Mouse (Mus musculus): ENCODE results near the gene Gm20696. TPM values are rescaled to one million over a fixed set of nuclear protein-coding genes. Genes with fewer than 3 reads are reported as not detected.

Gm20696 gene
- total RNA-seq, 1 experiment: 0.58 TPM

DNA sequence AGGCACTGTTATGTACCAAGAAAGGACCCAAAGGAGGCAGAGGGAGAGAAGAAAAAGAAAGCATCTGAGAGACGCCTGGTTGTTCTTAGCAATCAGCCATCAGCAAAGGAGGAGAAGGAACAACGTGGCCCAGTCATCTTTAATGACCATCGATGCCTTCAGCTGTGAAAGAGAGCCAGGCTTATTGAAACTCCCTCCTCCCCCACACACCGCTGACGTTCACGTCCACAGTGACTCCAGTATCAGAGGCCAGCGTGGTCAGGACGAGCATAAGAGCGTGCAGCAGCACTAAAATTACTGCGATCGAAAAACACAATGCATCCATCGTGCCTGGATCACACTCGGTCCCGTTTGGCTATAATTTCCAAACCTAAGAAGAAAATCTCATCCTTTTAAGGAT, 367.4 kb downstream of the Gm20696 start:
- no peaks in the 10 kb centered on the region for H3K4me1 ChIP-seq (ENCODE audit: control insufficient read depth in 2 of 2, insufficient read depth in 2 of 2, low read length in 2 of 2, poor library complexity in 1 of 2)
- H3K9ac ChIP-seq (ENCODE audit: insufficient read depth, low read depth, low read length, poor library complexity, severe bottlenecking): no peak overlapping the region
- no peak for DNase-seq (ENCODE audit: low read depth, low spot score)
- H3K4me3 ChIP-seq (ENCODE audit: insufficient read depth in 1 of 2, low read depth in 1 of 2, low read length in 2 of 2, poor library complexity in 1 of 2, severe bottlenecking in 1 of 2): no peak overlapping the region
- no peak overlapping the region for H3K27ac ChIP-seq (ENCODE audit: insufficient read depth, low read depth, low read length, poor library complexity, severe bottlenecking)
- TF ChIP-seq ZC3H11A (IDR thresholded peaks at IDR 0.05; ENCODE audit: borderline replicate concordance, low read depth, low read length) (no peak), MAFK (IDR thresholded peaks at IDR 0.05; ENCODE audit: insufficient read depth, low read depth, low read length) (no peak), ZNF384 (IDR thresholded peaks at IDR 0.05; ENCODE audit: low read depth, low read length) (no peak), HCFC1 (IDR thresholded peaks at IDR 0.05; ENCODE audit: borderline replicate concordance, insufficient read depth, low read length) (no peak), CHD2 (IDR thresholded peaks at IDR 0.05; ENCODE audit: low read depth, low read length) (no peak)
- in situ Hi-C loops (cut with MboI; ENCODE audit: low sequenced_read_pairs in 2 of 2, unreplicated experiment in 2 of 2): no loop called here
- no peaks in the 10 kb centered on the region for H3K36me3 ChIP-seq (ENCODE audit: control insufficient read depth, insufficient read depth, low read length, poor library complexity, severe bottlenecking)
- H3K9me3 ChIP-seq (ENCODE audit: control insufficient read depth, insufficient read depth, low read depth, low read length): no peaks in the 10 kb centered on the region

DNA sequence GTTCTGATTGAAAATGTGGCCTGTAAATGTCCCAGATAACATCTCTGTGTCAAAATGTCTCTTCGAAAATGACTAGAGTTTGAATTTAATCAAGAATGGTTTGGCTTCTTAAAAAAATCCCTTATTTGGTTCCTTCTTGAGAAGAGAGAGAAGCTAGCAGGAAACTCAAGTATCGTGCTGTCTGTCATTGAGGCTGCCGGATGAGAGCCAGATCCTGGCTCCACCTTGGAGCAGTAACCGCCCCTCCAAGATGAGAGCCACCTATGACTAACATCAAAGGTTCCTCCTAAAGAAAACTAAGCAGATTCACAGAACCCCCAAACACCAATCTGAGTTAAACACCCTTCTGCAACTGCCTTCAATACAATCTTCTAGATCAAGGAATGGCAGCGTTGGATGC, 369.1 kb downstream of the Gm20696 start:
- no peak for TF ChIP-seq ZC3H11A (IDR thresholded peaks at IDR 0.05; ENCODE audit: borderline replicate concordance, low read depth, low read length)
- TF ChIP-seq CHD2 (IDR thresholded peaks at IDR 0.05; ENCODE audit: low read depth, low read length): no peak
- TF ChIP-seq MAFK (IDR thresholded peaks at IDR 0.05; ENCODE audit: insufficient read depth, low read depth, low read length): no peak
- no peak for TF ChIP-seq ZNF384 (IDR thresholded peaks at IDR 0.05; ENCODE audit: low read depth, low read length)
- no peak for TF ChIP-seq HCFC1 (IDR thresholded peaks at IDR 0.05; ENCODE audit: borderline replicate concordance, insufficient read depth, low read length)
- in situ Hi-C loops (cut with MboI; ENCODE audit: low sequenced_read_pairs in 2 of 2, unreplicated experiment in 2 of 2): no loop called here
- DNase-seq (ENCODE audit: low read depth, low spot score): no peak

DNA sequence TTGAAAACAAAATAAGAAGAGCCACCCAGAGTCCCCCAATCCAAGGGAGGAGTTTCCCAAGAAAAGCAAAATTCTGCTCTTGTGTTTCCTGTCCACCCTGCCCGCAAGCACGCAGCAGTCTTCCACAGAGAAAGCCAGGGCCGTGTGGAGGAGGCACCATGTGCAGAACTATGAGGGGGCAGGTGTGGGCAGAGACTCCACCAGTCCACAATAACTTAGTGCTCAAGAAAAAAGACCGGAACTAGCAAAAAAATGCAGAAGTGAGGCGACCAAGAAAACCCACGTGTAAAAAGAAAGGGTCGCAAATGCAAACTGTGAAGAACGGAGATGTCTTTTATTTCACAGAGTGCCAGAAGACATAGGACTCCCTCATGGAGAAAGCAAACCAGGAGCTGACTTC, 371.1 kb downstream of the Gm20696 start:
- no peaks in the 10 kb centered on the region for H3K9me3 ChIP-seq (ENCODE audit: control insufficient read depth, insufficient read depth, low read depth, low read length)
- no peak overlapping the region for H3K4me3 ChIP-seq (ENCODE audit: insufficient read depth in 1 of 2, low read depth in 1 of 2, low read length in 2 of 2, poor library complexity in 1 of 2, severe bottlenecking in 1 of 2)
- TF ChIP-seq HCFC1 (IDR thresholded peaks at IDR 0.05; ENCODE audit: borderline replicate concordance, insufficient read depth, low read length): no peak
- TF ChIP-seq ZNF384 (IDR thresholded peaks at IDR 0.05; ENCODE audit: low read depth, low read length): no peak
- TF ChIP-seq CHD2 (IDR thresholded peaks at IDR 0.05; ENCODE audit: low read depth, low read length): no peak
- no peak for TF ChIP-seq ZC3H11A (IDR thresholded peaks at IDR 0.05; ENCODE audit: borderline replicate concordance, low read depth, low read length)
- TF ChIP-seq MAFK (IDR thresholded peaks at IDR 0.05; ENCODE audit: insufficient read depth, low read depth, low read length): no peak
- DNase-seq (ENCODE audit: low read depth, low spot score): no peak
- no peak overlapping the region for H3K27ac ChIP-seq (ENCODE audit: insufficient read depth, low read depth, low read length, poor library complexity, severe bottlenecking)
- H3K4me1 ChIP-seq (ENCODE audit: control insufficient read depth in 2 of 2, insufficient read depth in 2 of 2, low read length in 2 of 2, poor library complexity in 1 of 2): no peaks in the 10 kb centered on the region
- H3K36me3 ChIP-seq (ENCODE audit: control insufficient read depth, insufficient read depth, low read length, poor library complexity, severe bottlenecking): no peaks in the 10 kb centered on the region
- H3K9ac ChIP-seq (ENCODE audit: insufficient read depth, low read depth, low read length, poor library complexity, severe bottlenecking): no peak overlapping the region
- in situ Hi-C loops (cut with MboI; ENCODE audit: low sequenced_read_pairs in 2 of 2, unreplicated experiment in 2 of 2): no loop called here

More for the DNA sequence above, 369.1 kb downstream of the Gm20696 start:
- Histone ChIP-seq H3K4me1 (ENCODE audit: control insufficient read depth in 2 of 2, insufficient read depth in 2 of 2, low read length in 2 of 2, poor library complexity in 1 of 2) (no peaks in the 10 kb centered on the region), H3K27ac (ENCODE audit: insufficient read depth, low read depth, low read length, poor library complexity, severe bottlenecking) (no peak overlapping the region), H3K9ac (ENCODE audit: insufficient read depth, low read depth, low read length, poor library complexity, severe bottlenecking) (no peak overlapping the region), H3K36me3 (ENCODE audit: control insufficient read depth, insufficient read depth, low read length, poor library complexity, severe bottlenecking) (no peaks in the 10 kb centered on the region), H3K4me3 (ENCODE audit: insufficient read depth in 1 of 2, low read depth in 1 of 2, low read length in 2 of 2, poor library complexity in 1 of 2, severe bottlenecking in 1 of 2) (no peak overlapping the region), H3K9me3 (ENCODE audit: control insufficient read depth, insufficient read depth, low read depth, low read length) (no peaks in the 10 kb centered on the region)

DNA sequence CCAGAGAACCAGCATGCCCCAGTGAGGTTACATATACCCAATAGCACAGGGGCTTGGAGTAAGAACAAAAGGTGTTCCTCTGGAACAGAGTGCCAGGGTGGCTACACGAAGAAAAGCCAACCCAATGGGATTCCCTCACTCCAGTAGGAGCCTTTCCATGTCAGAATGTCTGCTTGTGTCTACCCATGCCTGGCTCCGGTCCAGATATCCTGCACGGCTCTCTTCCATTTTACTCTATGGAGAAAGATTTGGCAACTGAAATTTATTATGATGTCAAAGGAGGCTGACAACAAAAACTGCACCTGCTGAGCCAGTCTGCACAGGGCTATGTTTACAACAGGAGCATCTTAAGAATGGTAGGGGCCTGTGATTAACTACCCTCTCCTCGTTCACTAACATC, 377.4 kb downstream of the Gm20696 start:
- no peak for TF ChIP-seq MAFK (IDR thresholded peaks at IDR 0.05; ENCODE audit: insufficient read depth, low read depth, low read length)
- TF ChIP-seq ZNF384 (IDR thresholded peaks at IDR 0.05; ENCODE audit: low read depth, low read length): no peak
- no peak for TF ChIP-seq ZC3H11A (IDR thresholded peaks at IDR 0.05; ENCODE audit: borderline replicate concordance, low read depth, low read length)
- TF ChIP-seq HCFC1 (IDR thresholded peaks at IDR 0.05; ENCODE audit: borderline replicate concordance, insufficient read depth, low read length): no peak
- no peak for TF ChIP-seq CHD2 (IDR thresholded peaks at IDR 0.05; ENCODE audit: low read depth, low read length)
- no peaks in the 10 kb centered on the region for H3K9me3 ChIP-seq (ENCODE audit: control insufficient read depth, insufficient read depth, low read depth, low read length)
- in situ Hi-C loops (cut with MboI; ENCODE audit: low sequenced_read_pairs in 2 of 2, unreplicated experiment in 2 of 2): no loop called here
- no peaks in the 10 kb centered on the region for H3K36me3 ChIP-seq (ENCODE audit: control insufficient read depth, insufficient read depth, low read length, poor library complexity, severe bottlenecking)
- H3K4me1 ChIP-seq (ENCODE audit: control insufficient read depth in 2 of 2, insufficient read depth in 2 of 2, low read length in 2 of 2, poor library complexity in 1 of 2): no peaks in the 10 kb centered on the region
- no peak overlapping the region for H3K4me3 ChIP-seq (ENCODE audit: insufficient read depth in 1 of 2, low read depth in 1 of 2, low read length in 2 of 2, poor library complexity in 1 of 2, severe bottlenecking in 1 of 2)
- no peak overlapping the region for H3K9ac ChIP-seq (ENCODE audit: insufficient read depth, low read depth, low read length, poor library complexity, severe bottlenecking)
- no peak overlapping the region for H3K27ac ChIP-seq (ENCODE audit: insufficient read depth, low read depth, low read length, poor library complexity, severe bottlenecking)
- DNase-seq (ENCODE audit: low read depth, low spot score): no peak

DNA sequence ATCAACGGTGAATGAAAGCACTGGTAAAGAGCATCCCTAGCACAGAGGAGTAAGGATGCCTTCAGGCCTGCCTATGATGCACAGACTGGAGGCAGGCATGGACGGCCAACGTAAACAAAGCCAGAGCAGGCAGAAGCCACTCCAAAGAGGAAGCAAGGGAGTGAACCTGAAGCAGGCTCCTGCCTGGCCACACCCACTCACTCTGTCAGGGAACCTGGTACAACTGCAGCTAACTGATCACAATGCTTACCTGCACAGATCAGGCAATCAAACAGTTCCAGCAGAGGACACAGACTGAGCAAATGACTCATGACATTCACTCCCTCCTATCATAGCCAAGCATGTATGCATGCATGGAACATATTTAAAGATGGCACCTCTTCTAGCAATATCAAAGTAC, 381.6 kb downstream of the Gm20696 start:
- no peaks in the 10 kb centered on the region for H3K36me3 ChIP-seq (ENCODE audit: control insufficient read depth, insufficient read depth, low read length, poor library complexity, severe bottlenecking)
- H3K9ac ChIP-seq (ENCODE audit: insufficient read depth, low read depth, low read length, poor library complexity, severe bottlenecking): no peak overlapping the region
- no peak overlapping the region for H3K27ac ChIP-seq (ENCODE audit: insufficient read depth, low read depth, low read length, poor library complexity, severe bottlenecking)
- no peak overlapping the region for H3K4me3 ChIP-seq (ENCODE audit: insufficient read depth in 1 of 2, low read depth in 1 of 2, low read length in 2 of 2, poor library complexity in 1 of 2, severe bottlenecking in 1 of 2)
- TF ChIP-seq CHD2 (IDR thresholded peaks at IDR 0.05; ENCODE audit: low read depth, low read length) (no peak), ZC3H11A (IDR thresholded peaks at IDR 0.05; ENCODE audit: borderline replicate concordance, low read depth, low read length) (no peak), ZNF384 (IDR thresholded peaks at IDR 0.05; ENCODE audit: low read depth, low read length) (no peak), HCFC1 (IDR thresholded peaks at IDR 0.05; ENCODE audit: borderline replicate concordance, insufficient read depth, low read length) (no peak), MAFK (IDR thresholded peaks at IDR 0.05; ENCODE audit: insufficient read depth, low read depth, low read length) (no peak)
- no peaks in the 10 kb centered on the region for H3K4me1 ChIP-seq (ENCODE audit: control insufficient read depth in 2 of 2, insufficient read depth in 2 of 2, low read length in 2 of 2, poor library complexity in 1 of 2)
- DNase-seq (ENCODE audit: low read depth, low spot score): no peak
- in situ Hi-C loops (cut with MboI; ENCODE audit: low sequenced_read_pairs in 2 of 2, unreplicated experiment in 2 of 2): no loop called here
- H3K9me3 ChIP-seq (ENCODE audit: control insufficient read depth, insufficient read depth, low read depth, low read length): no peaks in the 10 kb centered on the region
